Mouse (Mus musculus) erythroblast, embryonic 14.5 days (primary cell): ENCODE results near the gene Atf5. TPM values are rescaled to one million over a fixed set of nuclear protein-coding genes. Genes with fewer than 3 reads are reported as not detected.

Experiments
- H3K27me3 ChIP-seq: 2 replicates; pipeline ENCODE4 v1.6.1; 2012; ENCODE audit warnings: inconsistent platforms; ENCODE audit not compliant: control insufficient read depth
- H3K36me3 ChIP-seq: 2 replicates; pipeline ENCODE4 v1.6.1; 2012; ENCODE audit warnings: mild to moderate bottlenecking, inconsistent platforms; ENCODE audit not compliant: control insufficient read depth
- H3K4me1 ChIP-seq: 2 replicates; pipeline ENCODE4 v1.6.1; 2012; ENCODE audit warnings: inconsistent platforms; ENCODE audit not compliant: control insufficient read depth
- H3K4me3 ChIP-seq: replicated peaks from 2 replicates; pipeline ENCODE3; 2012; ENCODE audit warnings: moderate library complexity, mild to moderate bottlenecking, inconsistent platforms
- H3K9me3 ChIP-seq: 2 replicates; pipeline ENCODE4 v1.6.1; 2012; ENCODE audit warnings: low read length, inconsistent platforms, mixed read lengths; ENCODE audit not compliant: control insufficient read depth
- GATA1 ChIP-seq: IDR thresholded peaks from 2 replicates; pipeline ENCODE4 v1.6.1; 2012; ENCODE audit warnings: low read length, inconsistent platforms, mixed read lengths
- TAL1 ChIP-seq: IDR thresholded peaks from 3 replicates; pipeline ENCODE4 v1.6.1; 2012; ENCODE audit warnings: low read length, inconsistent platforms, mixed read lengths
- polyA plus RNA-seq: library from polyadenylated mRNA; stranded (reverse); fragments of >175 nt; gene quantifications from 2 replicates; pipeline ENCODE4 v1.2.3, GENCODE M21; 2012

The Atf5 gene
- polyA plus RNA-seq, 1 experiment: 9.7 TPM

DNA sequence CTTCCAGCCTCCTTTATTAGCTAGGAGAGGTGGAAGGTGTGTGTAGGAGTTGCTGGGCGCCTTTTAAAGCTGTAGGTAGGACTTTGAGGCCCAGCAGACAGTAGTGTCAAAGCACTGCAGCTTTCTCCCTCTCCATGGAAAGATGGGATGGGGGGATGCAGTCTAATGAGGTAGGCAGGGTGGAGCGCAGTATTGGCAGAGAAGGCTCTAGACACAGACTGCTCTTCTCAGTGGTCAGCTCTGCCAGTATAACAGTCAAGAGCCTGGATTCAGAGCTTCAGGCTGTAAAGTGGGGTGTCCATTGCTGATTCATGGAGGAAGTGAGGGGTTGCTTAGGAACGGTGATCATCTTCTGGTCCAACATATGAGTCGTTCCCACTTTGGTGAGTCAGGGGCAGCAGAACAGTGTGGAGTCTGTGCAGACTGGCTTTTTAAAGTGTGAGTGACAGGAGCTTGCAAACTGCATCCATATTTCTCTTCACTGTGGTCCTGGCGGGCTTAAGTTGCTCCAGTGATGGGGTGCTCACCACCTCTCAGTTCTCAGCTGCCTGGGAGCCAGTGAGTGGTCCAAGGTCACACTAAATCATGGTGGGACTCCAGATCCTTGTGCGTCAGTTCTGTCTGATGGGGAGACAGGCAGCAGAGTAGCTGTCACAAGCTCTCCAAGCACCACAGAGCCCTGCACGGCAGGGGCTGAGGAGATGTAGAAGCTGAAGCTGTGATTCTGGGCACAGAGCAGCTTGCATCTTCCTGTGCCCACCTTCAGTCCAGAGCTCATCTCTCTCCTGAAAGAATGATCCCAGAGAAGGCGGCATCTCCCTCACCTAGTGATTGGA lies 34.5 kb upstream of the Atf5 start:
- peak overlapping the region; percentile 76 for H3K4me3 ChIP-seq
- H3K4me1 ChIP-seq: peaks cover 85% of the 10 kb centered on the region
- no peaks in the 10 kb centered on the region for H3K9me3 ChIP-seq
- H3K27me3 ChIP-seq: no peaks in the 10 kb centered on the region
- no peak for TF ChIP-seq GATA1
- no peak for TF ChIP-seq TAL1
- H3K36me3 ChIP-seq: peaks cover 45% of the 10 kb centered on the region

DNA sequence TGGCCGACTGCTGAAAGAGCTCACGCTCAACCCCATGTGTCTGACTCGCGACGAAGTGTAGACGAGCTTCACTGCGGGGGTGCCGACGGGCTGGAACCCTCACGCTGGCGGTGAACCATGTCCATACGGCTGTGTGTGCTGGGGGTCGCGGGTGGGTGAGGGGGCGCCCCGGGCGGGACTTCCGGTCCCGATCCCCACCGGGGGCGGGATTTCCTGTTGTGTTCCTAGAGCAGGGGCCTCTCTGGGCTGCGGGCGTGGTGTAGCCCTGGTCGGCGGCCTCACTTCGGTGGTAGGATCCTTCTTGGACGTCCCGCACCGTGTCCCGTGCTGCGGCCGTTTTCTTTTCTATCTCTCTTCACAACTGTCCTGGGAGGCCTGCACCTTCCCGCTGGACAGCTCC lies 33.7 kb upstream of the Atf5 start:
- H3K4me1 ChIP-seq: peaks cover 76% of the 10 kb centered on the region
- TF ChIP-seq TAL1 (no peak), GATA1 (no peak)
- no peaks in the 10 kb centered on the region for H3K9me3 ChIP-seq
- H3K27me3 ChIP-seq: no peaks in the 10 kb centered on the region
- peak overlapping the region; percentile 76 for H3K4me3 ChIP-seq
- peaks cover 53% of the 10 kb centered on the region for H3K36me3 ChIP-seq

DNA sequence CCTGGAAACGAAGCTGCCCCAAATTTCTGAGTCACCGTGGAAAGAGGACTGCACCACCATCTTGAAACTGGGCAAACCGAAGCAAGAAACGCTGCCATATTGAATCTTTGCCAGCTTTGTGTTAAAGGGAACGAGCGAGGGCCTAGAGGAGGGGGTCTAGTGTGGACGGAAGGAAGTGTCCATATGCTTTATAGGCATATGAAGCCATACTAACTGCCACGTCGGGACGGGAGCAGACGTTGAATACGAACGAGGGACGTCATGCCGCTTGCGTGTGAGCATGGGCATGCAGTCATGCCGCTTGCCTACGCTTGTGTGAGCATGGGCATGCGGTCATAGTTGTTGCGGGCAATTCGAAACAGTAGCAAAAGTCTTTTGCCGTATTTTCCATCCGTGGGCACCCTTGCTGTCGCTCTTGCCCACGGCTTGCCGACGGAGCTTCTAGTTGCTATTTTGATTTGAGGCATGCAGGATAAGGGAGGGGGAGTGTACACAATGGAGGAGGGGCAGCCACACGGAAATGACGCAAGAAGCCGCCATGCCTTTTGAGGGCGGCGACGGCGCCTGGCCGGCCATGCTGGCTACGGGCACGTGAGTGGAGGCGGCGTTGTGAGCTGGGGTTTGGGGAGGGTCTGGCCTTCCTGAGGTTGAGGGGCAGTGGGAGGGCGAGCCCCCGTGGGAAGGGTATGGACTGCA lies 33.1 kb upstream of the Atf5 start:
- Histone ChIP-seq H3K4me3 (peak overlapping the region; percentile 76), H3K4me1 (peaks cover 71% of the 10 kb centered on the region), H3K27me3 (no peaks in the 10 kb centered on the region), H3K36me3 (peaks cover 59% of the 10 kb centered on the region), H3K9me3 (no peaks in the 10 kb centered on the region)
- no peak for TF ChIP-seq GATA1
- no peak for TF ChIP-seq TAL1

DNA sequence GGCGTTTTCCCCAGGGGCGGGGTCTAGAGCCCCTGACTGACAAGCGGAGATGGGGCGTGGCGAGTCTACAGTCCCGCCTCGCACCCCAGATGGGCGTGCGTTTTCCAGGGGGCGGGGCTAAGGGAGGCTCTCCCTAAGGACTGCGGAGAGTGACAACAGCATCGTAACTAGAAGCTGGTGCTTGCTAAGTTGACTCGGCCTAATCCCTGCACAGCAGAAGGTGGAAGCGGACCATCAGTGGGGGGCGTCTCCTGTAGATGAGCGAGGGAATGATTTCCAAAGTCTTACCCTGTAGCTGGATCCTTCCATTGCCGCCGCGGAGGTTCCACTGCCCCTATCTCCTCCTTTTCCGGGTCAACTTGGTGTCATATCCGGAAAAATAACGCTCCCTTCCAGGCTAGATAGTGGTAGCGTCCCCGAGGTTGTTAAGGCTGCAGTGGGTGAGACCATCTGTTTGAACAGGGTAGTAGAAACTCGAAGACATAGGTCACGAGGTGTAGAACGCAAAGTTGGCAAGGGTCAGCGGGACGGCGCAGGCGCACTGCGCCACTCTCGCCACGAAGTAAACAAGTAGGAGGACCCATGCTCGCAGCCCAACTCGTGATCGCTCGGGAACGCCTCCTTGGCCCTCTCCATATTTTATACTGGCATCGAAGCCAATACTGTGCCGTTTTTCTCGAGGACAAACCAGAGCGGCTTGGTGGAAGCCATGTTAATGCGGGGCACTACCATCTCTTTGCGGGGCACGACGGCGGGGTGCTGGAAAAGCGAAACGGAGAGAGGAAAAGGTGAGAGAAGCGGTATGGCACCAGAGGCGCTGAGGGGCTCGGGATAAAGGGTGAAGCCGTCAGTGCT lies 32.3 kb upstream of the Atf5 start, which contains the start of the genes Akt1s1 and Tbc1d17:
TSS of gene Akt1s1 (plus strand) at position 431 of the 855 bp plus-strand sequence.
TSS of gene Tbc1d17 (minus strand) at position 519 of the 855 bp plus-strand sequence.
- H3K36me3 ChIP-seq: peaks cover 66% of the 10 kb centered on the region
- H3K9me3 ChIP-seq: no peaks in the 10 kb centered on the region
- TF ChIP-seq GATA1 (peak; percentile 18; the same call in 1 of the 2 replicates), TAL1 (no peak)
- peak within 1 kb of the TSS; percentile 76 for H3K4me3 ChIP-seq
- peaks cover 66% of the 10 kb centered on the region for H3K4me1 ChIP-seq
- no peaks in the 10 kb centered on the region for H3K27me3 ChIP-seq

DNA sequence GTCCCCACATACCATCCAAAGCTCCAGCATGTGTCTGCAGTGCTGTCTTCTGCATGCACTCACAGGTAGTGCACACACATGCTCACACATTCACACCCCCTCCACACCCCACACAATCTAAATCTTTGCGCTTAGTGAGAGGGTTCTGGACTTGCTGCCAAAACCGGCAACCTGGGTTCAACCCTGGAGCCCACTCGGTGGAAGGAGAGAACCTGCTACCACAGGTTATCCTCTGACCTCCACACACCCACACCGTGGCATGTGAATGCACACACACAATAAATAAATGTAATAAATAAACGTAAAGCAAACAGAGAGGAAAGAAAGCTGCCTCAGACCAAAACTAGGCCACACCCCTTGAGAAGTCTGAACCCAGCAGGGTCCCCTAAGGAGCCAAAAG lies 31.3 kb upstream of the Atf5 start:
- H3K36me3 ChIP-seq: peaks cover 66% of the 10 kb centered on the region

DNA sequence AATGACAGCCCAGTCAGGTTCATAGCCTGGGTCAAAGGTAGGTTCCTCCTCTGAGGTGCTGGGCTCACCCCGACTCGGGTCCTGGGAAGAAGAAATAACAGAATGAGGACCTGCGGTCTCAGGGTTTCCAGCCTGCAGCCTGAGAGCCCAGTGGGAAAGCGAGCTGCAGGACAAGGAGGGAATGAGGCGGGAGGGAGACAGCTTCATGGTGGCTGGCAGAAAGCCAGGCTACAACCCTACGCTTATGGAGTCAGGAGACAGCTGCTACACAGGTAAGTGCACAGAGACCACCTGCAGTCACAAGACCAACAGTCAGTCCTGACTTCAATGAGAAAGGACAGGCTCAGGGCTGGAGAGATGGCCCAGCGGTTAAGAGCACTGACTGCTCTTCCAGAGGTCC lies 30.3 kb upstream of the Atf5 start:
- TF ChIP-seq TAL1 (no peak), GATA1 (no peak)
- peaks cover 57% of the 10 kb centered on the region for H3K4me1 ChIP-seq
- H3K9me3 ChIP-seq: no peaks in the 10 kb centered on the region
- H3K36me3 ChIP-seq: peaks cover 66% of the 10 kb centered on the region
- no peak overlapping the region for H3K4me3 ChIP-seq
- no peaks in the 10 kb centered on the region for H3K27me3 ChIP-seq

More for the DNA sequence above, 31.3 kb upstream of the Atf5 start:
- Histone ChIP-seq H3K4me1 (peaks cover 66% of the 10 kb centered on the region), H3K27me3 (no peaks in the 10 kb centered on the region), H3K4me3 (peak overlapping the region; percentile 76), H3K9me3 (no peaks in the 10 kb centered on the region)
- no peak for TF ChIP-seq GATA1
- TF ChIP-seq TAL1: no peak

DNA sequence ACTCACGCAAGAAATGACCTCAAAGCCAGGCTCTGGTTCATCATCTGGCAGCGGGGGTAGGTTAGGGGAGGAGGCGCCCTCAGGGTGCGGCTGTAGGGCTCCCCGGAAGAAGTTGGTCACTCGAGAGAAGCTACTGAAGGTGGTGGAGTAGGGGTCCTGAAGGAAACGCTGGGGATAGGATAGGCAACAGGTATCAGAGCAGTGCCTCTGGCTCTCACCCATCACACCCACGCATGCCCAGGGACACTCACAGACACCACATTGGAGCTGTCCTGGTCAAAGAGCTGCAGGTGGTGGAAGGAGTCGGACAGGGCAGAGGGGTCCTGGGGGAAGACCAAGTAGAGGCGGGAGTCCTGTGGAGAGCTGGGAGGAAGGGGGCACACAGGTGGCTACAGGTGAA lies 28.5 kb upstream of the Atf5 start:
- TF ChIP-seq TAL1 (no peak), GATA1 (no peak)
- Histone ChIP-seq H3K36me3 (peaks cover 75% of the 10 kb centered on the region), H3K9me3 (no peaks in the 10 kb centered on the region), H3K27me3 (peaks cover 7% of the 10 kb centered on the region), H3K4me3 (no peak overlapping the region), H3K4me1 (peaks cover 43% of the 10 kb centered on the region)

DNA sequence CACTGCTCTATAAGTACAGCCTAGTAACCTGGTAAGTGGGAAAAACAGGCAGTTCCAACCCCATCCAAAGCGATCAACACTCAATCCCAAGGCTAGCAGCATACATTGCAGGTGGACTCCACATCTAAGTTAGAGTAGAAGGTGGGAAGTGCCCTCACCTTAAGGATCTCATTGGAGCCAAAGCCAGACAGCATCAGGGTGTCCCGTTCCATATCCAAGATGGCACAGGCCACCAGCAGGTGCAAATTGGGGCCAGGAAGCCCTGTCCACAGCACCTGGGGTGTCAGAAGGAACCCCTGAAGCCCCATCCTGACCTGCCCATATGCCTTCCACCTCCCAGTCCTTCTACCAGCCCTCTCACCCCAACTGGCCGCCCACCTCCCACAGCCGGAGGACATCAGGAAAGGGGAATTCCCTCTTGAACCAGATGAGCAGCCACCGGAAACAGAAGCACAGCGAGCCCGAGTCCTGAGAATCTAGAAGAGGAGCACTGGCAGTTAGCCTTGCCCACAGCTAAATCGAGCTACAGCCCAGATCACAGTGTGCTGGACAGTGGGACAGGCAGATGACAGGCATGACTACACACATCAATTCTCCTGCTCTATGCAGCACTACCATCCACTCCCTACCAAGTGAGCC lies 25.5 kb upstream of the Atf5 start:
- no peaks in the 10 kb centered on the region for H3K9me3 ChIP-seq
- H3K36me3 ChIP-seq: peaks cover 80% of the 10 kb centered on the region
- no peak overlapping the region for H3K4me3 ChIP-seq
- no peak for TF ChIP-seq TAL1
- no peak for TF ChIP-seq GATA1
- H3K27me3 ChIP-seq: peaks cover 20% of the 10 kb centered on the region
- H3K4me1 ChIP-seq: peaks cover 31% of the 10 kb centered on the region
